Mouse (Mus musculus): ENCODE measurements around the gene Letm1. TPM values are rescaled to one million over a fixed set of nuclear protein-coding genes. Genes with fewer than 3 reads are reported as not detected.

Gene Letm1
- 68.7 and 75.6 TPM in 2 replicates for polyA plus RNA-seq (2015; fragmentation: Nextera tagmentation; extraction: Ambion mirVana)

- Histone ChIP-seq H3K36me3 (ENCODE audit: control insufficient read depth, insufficient read depth, low read length) (no peaks in the 10 kb centered on the region; the same call in 1 of the 2 replicates), H3K4me2 (ENCODE audit: low read length) (peak within 1 kb of the TSS; percentile 95)
- WGBS = 1% methylated on average over 45 of the region's 65 CpGs
Measured at GRCm38 (mm10) chr5:33782345-33782998, at the start of gene Letm1. Gene Letm1, minus strand, starts transcription at chr5:33782817.

GRCm38 (mm10) chr5:33830832-33831231 lies 48.2 kb upstream of the Letm1 start:
- Histone ChIP-seq H3K4me3 (ENCODE audit: low read length) (no peak overlapping the region), H3K9me3 (ENCODE audit: control insufficient read depth, low read length) (no peaks in the 10 kb centered on the region), H3K4me1 (ENCODE audit: control insufficient read depth, insufficient read depth, low read depth, low read length) (peaks cover 5% of the 10 kb centered on the region), H3K27me3 (replicated peaks; ENCODE audit: control insufficient read depth, insufficient read depth, low read length) (no peaks in the 10 kb centered on the region), H3K9ac (ENCODE audit: low read depth, low read length) (no peak overlapping the region), H3K27ac (ENCODE audit: low read depth, low read length) (no peak overlapping the region), H3K36me3 (ENCODE audit: control insufficient read depth, insufficient read depth, low read length) (no peaks in the 10 kb centered on the region), H3K4me2 (ENCODE audit: low read length) (no peak overlapping the region)
- ATAC-seq = no peak
- WGBS = 68% methylated on average over 1 of the region's 1 CpGs

More at GRCm38 (mm10) chr5:33782345-33782998, at the start of gene Letm1:
- ATAC-seq = peak; percentile 100
- H3K27ac ChIP-seq (ENCODE audit: low read depth, low read length) = peak within 1 kb of the TSS; percentile 85
- no peaks in the 10 kb centered on the region for H3K9me3 ChIP-seq (ENCODE audit: control insufficient read depth, low read length)
- H3K4me1 ChIP-seq (ENCODE audit: control insufficient read depth, insufficient read depth, low read depth, low read length) = peaks cover 20% of the 10 kb centered on the region
- no peaks in the 10 kb centered on the region for H3K27me3 ChIP-seq (replicated peaks; ENCODE audit: control insufficient read depth, insufficient read depth, low read length)
- H3K4me3 ChIP-seq (ENCODE audit: low read length) = peak within 1 kb of the TSS; percentile 95
- H3K9ac ChIP-seq (ENCODE audit: low read depth, low read length) = peak within 1 kb of the TSS; percentile 95

- no peak overlapping the region for H3K4me2 ChIP-seq (ENCODE audit: low read length)
- no peak overlapping the region for H3K27ac ChIP-seq (ENCODE audit: low read depth, low read length)
- H3K9ac ChIP-seq (ENCODE audit: low read depth, low read length) = no peak overlapping the region
- whole genome bisulfite sequencing = 96% methylated on average over 3 of the region's 3 CpGs
- H3K9me3 ChIP-seq (ENCODE audit: control insufficient read depth, low read length) = no peaks in the 10 kb centered on the region
- no peak overlapping the region for H3K4me3 ChIP-seq (ENCODE audit: low read length)
- no peaks in the 10 kb centered on the region for H3K27me3 ChIP-seq (replicated peaks; ENCODE audit: control insufficient read depth, insufficient read depth, low read length)
- no peaks in the 10 kb centered on the region for H3K36me3 ChIP-seq (ENCODE audit: control insufficient read depth, insufficient read depth, low read length)
- no peak for ATAC-seq
- peaks cover 9% of the 10 kb centered on the region for H3K4me1 ChIP-seq (ENCODE audit: control insufficient read depth, insufficient read depth, low read depth, low read length)
Measured at GRCm38 (mm10) chr5:33829958-33830357, 47.3 kb upstream of the Letm1 start.

GRCm38 (mm10) chr5:33828107-33828506 lies 45.5 kb upstream of the Letm1 start:
- ATAC-seq = no peak
- 80% methylated on average over 8 of the region's 8 CpGs for WGBS

GRCm38 (mm10) chr5:33826001-33826400 lies 43.4 kb upstream of the Letm1 start:
- ATAC-seq = no peak
- H3K9me3 ChIP-seq (ENCODE audit: control insufficient read depth, low read length) = no peaks in the 10 kb centered on the region
- no peak overlapping the region for H3K27ac ChIP-seq (ENCODE audit: low read depth, low read length)
- H3K27me3 ChIP-seq (replicated peaks; ENCODE audit: control insufficient read depth, insufficient read depth, low read length) = no peaks in the 10 kb centered on the region
- H3K4me2 ChIP-seq (ENCODE audit: low read length) = no peak overlapping the region
- H3K4me3 ChIP-seq (ENCODE audit: low read length) = no peak overlapping the region
- H3K4me1 ChIP-seq (ENCODE audit: control insufficient read depth, insufficient read depth, low read depth, low read length) = peaks cover 34% of the 10 kb centered on the region
- no peaks in the 10 kb centered on the region for H3K36me3 ChIP-seq (ENCODE audit: control insufficient read depth, insufficient read depth, low read length)
- no peak overlapping the region for H3K9ac ChIP-seq (ENCODE audit: low read depth, low read length)

More at GRCm38 (mm10) chr5:33828107-33828506, 45.5 kb upstream of the Letm1 start:
- Histone ChIP-seq H3K4me2 (ENCODE audit: low read length) (no peak overlapping the region), H3K4me3 (ENCODE audit: low read length) (no peak overlapping the region), H3K27ac (ENCODE audit: low read depth, low read length) (no peak overlapping the region), H3K9ac (ENCODE audit: low read depth, low read length) (no peak overlapping the region), H3K36me3 (ENCODE audit: control insufficient read depth, insufficient read depth, low read length) (no peaks in the 10 kb centered on the region), H3K4me1 (ENCODE audit: control insufficient read depth, insufficient read depth, low read depth, low read length) (peaks cover 22% of the 10 kb centered on the region), H3K27me3 (replicated peaks; ENCODE audit: control insufficient read depth, insufficient read depth, low read length) (no peaks in the 10 kb centered on the region), H3K9me3 (ENCODE audit: control insufficient read depth, low read length) (no peaks in the 10 kb centered on the region)

- no peaks in the 10 kb centered on the region for H3K27me3 ChIP-seq (replicated peaks; ENCODE audit: control insufficient read depth, insufficient read depth, low read length)
- H3K9ac ChIP-seq (ENCODE audit: low read depth, low read length) = no peak overlapping the region
- no peak overlapping the region for H3K27ac ChIP-seq (ENCODE audit: low read depth, low read length)
- ATAC-seq = no peak
- peaks cover 43% of the 10 kb centered on the region for H3K4me1 ChIP-seq (ENCODE audit: control insufficient read depth, insufficient read depth, low read depth, low read length)
- no peaks in the 10 kb centered on the region for H3K9me3 ChIP-seq (ENCODE audit: control insufficient read depth, low read length)
- H3K4me2 ChIP-seq (ENCODE audit: low read length) = peak overlapping the region; percentile 91
- no peaks in the 10 kb centered on the region for H3K36me3 ChIP-seq (ENCODE audit: control insufficient read depth, insufficient read depth, low read length)
- WGBS = 23% methylated on average over 3 of the region's 3 CpGs
- peak overlapping the region; percentile 99 for H3K4me3 ChIP-seq (ENCODE audit: low read length)
Measured at GRCm38 (mm10) chr5:33822456-33822855, 39.8 kb upstream of the Letm1 start.

- H3K27me3 ChIP-seq (replicated peaks; ENCODE audit: control insufficient read depth, insufficient read depth, low read length) = no peaks in the 10 kb centered on the region
- peak overlapping the region; percentile 35; the same call in 1 of the 2 replicates for H3K9ac ChIP-seq (ENCODE audit: low read depth, low read length)
- 31% methylated on average over 2 of the region's 2 CpGs for WGBS
- no peak for ATAC-seq
- H3K4me3 ChIP-seq (ENCODE audit: low read length) = peak overlapping the region; percentile 99
- H3K4me2 ChIP-seq (ENCODE audit: low read length) = peak overlapping the region; percentile 91
- H3K27ac ChIP-seq (ENCODE audit: low read depth, low read length) = no peak overlapping the region
- no peaks in the 10 kb centered on the region for H3K9me3 ChIP-seq (ENCODE audit: control insufficient read depth, low read length)
- H3K36me3 ChIP-seq (ENCODE audit: control insufficient read depth, insufficient read depth, low read length) = no peaks in the 10 kb centered on the region
- peaks cover 43% of the 10 kb centered on the region for H3K4me1 ChIP-seq (ENCODE audit: control insufficient read depth, insufficient read depth, low read depth, low read length)
Measured at GRCm38 (mm10) chr5:33821901-33822427, 39.3 kb upstream of the Letm1 start.

- Histone ChIP-seq H3K4me1 (ENCODE audit: control insufficient read depth, insufficient read depth, low read depth, low read length) (peaks cover 40% of the 10 kb centered on the region), H3K27ac (ENCODE audit: low read depth, low read length) (peak overlapping the region; percentile 100), H3K36me3 (ENCODE audit: control insufficient read depth, insufficient read depth, low read length) (no peaks in the 10 kb centered on the region), H3K4me3 (ENCODE audit: low read length) (peak overlapping the region; percentile 99), H3K9me3 (ENCODE audit: control insufficient read depth, low read length) (no peaks in the 10 kb centered on the region), H3K4me2 (ENCODE audit: low read length) (peak overlapping the region; percentile 91), H3K9ac (ENCODE audit: low read depth, low read length) (peak overlapping the region; percentile 100), H3K27me3 (replicated peaks; ENCODE audit: control insufficient read depth, insufficient read depth, low read length) (no peaks in the 10 kb centered on the region)
- peak; percentile 51 for ATAC-seq
- under 1% methylated on average over 79 of the region's 121 CpGs for WGBS
Measured at GRCm38 (mm10) chr5:33820733-33821621, 38.4 kb upstream of the Letm1 start.

Data from hindbrain, embryonic 16.5 days (tissue).